Mouse (Mus musculus) midbrain, embryonic 12.5 days (tissue): ENCODE data around the gene Ubl7. TPM values are rescaled to one million over a fixed set of nuclear protein-coding genes. Genes with fewer than 3 reads are reported as not detected.
"Not testable (repeated sequence)": the region's sequence is repeated elsewhere in the genome, so short reads cannot be mapped to it uniquely, and the experiment has no call there.

ENCODE experiments used
- ATAC-seq: fragments of 200-750 bp; cut with Nextera tagmentation; 2 replicates; pipeline ENCODE4 v1.8.0; 2017; ENCODE audit warnings: low read depth, moderate TSS enrichment, moderate library complexity; ENCODE audit not compliant: low FRiP score
- H3K27ac ChIP-seq: fragments of 300-500 bp; sonication (generic); replicated peaks from 2 replicates; pipeline ENCODE4 v1.5.1; 2016; ENCODE audit warnings: mild to moderate bottlenecking
- H3K27me3 ChIP-seq: fragments of 300-500 bp; sonication (generic); 2 replicates; pipeline ENCODE4 v1.6.1; 2016; ENCODE audit warnings: mild to moderate bottlenecking
- H3K36me3 ChIP-seq: fragments of 300-500 bp; sonication (generic); 2 replicates; pipeline ENCODE4 v1.6.1; 2016
- H3K4me1 ChIP-seq: fragments of 300-500 bp; sonication (generic); 2 replicates; pipeline ENCODE4 v1.6.1; 2016
- H3K4me2 ChIP-seq: fragments of 300-500 bp; sonication (generic); replicated peaks from 2 replicates; pipeline ENCODE4 v1.6.1; 2016; ENCODE audit warnings: mild to moderate bottlenecking, moderate library complexity
- H3K4me3 ChIP-seq: fragments of 300-500 bp; sonication (generic); 2 replicates; pipeline ENCODE4 v1.5.1; 2016; ENCODE audit warnings: mild to moderate bottlenecking
- H3K9ac ChIP-seq: fragments of 300-500 bp; sonication (generic); replicated peaks from 2 replicates; pipeline ENCODE4 v1.6.1; 2016; ENCODE audit warnings: mild to moderate bottlenecking, moderate library complexity
- H3K9me3 ChIP-seq: fragments of 300-500 bp; sonication (generic); 2 replicates; pipeline ENCODE4 v1.6.1; 2016; ENCODE audit warnings: mild to moderate bottlenecking
- WGBS: fragments of 180-500 bp; shearing (Covaris S2); methylation state at CpG from one replicate; pipeline ENCODE4 v1.1.7; 2016; 5-methylcytosine and 5-hydroxymethylcytosine counted together
- polyA plus RNA-seq: library from polyadenylated mRNA; unstranded; fragments of >200 nt; fragmentation: Nextera tagmentation; extraction: Ambion mirVana; gene quantifications from 2 replicates; pipeline ENCODE4 v1.2.1, GENCODE M21; 2016

Ubl7 gene
- polyA plus RNA-seq, 1 experiment from 2014 or later, result 144 TPM

- 86% methylated on average over 2 of the region's 2 CpGs for WGBS
- H3K9ac ChIP-seq, H3K4me2 ChIP-seq, H3K36me3 ChIP-seq, ATAC-seq, H3K27me3 ChIP-seq, H3K27ac ChIP-seq, H3K9me3 ChIP-seq, H3K4me3 ChIP-seq, H3K4me1 ChIP-seq: not testable (repeated sequence)
Measured at GRCm38 (mm10) chr9:57881781-57882180, 29.0 kb upstream of the Ubl7 start.

DNA sequence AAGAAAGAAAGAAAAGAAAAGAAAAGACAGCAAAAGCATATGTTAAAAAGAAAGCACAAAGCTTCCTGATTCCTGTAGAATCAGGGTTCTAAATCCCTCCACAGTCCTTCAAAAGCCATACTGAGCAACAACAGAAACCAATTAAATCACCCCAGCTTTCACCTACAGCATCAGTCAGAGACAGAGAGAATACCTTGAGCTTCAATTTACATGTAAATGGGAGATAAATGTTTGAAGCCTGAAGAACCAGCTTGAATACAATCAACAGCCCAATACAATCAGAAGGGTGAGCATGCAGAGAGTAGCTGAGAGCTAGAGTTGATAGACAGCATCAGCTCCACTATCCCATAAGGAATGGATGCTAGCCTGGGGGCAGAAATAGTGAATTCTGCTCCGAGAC is 27.4 kb upstream of the Ubl7 start:
- Histone ChIP-seq H3K4me3 (no peak overlapping the region), H3K9ac (no peak overlapping the region), H3K27ac (no peak overlapping the region), H3K36me3 (no peaks in the 10 kb centered on the region), H3K4me2 (no peak overlapping the region), H3K4me1 (0 out of 2 replicates have a peak, but pooled peaks cover 3% of the 10 kb centered on the region), H3K9me3 (no peaks in the 10 kb centered on the region), H3K27me3 (no peaks in the 10 kb centered on the region)
- no peak for ATAC-seq
- WGBS, result 39% methylated on average over 1 of the region's 1 CpGs

GRCm38 (mm10) chr9:57888119-57888518 is 22.7 kb upstream of the Ubl7 start:
- no peak overlapping the region for H3K4me3 ChIP-seq
- H3K4me2 ChIP-seq, result no peak overlapping the region
- 91% methylated on average over 6 of the region's 6 CpGs for WGBS
- no peak overlapping the region for H3K9ac ChIP-seq
- H3K27me3 ChIP-seq, result no peaks in the 10 kb centered on the region
- H3K9me3 ChIP-seq, result no peaks in the 10 kb centered on the region
- no peaks in the 10 kb centered on the region for H3K36me3 ChIP-seq
- 0 out of 2 replicates have a peak, but pooled peaks cover 3% of the 10 kb centered on the region for H3K4me1 ChIP-seq
- ATAC-seq, result no peak
- no peak overlapping the region for H3K27ac ChIP-seq

DNA sequence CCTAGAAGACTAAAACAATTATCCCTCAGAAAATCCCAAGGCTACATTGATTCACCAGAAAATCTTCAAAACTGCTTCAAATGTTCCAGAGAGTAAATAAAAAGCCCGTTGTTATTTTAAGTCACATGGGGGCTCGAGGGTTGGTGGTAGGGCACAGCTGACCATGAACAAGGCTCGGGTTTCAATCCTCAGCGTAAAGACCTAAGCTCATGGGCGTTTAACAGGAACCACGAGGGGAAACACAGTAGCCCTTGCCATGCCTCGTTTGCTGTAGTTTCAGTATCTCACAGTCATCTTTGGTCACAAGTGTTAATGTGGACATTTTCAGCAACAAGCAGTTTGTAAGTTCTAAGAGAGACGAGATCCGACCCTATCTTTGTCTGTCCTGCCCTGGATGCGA is 10.3 kb upstream of the Ubl7 start:
- WGBS, result 52% methylated on average over 10 of the region's 10 CpGs
- ATAC-seq, result no peak
- Histone ChIP-seq H3K27me3 (no peaks in the 10 kb centered on the region), H3K9me3 (no peaks in the 10 kb centered on the region), H3K4me1 (peaks cover 20% of the 10 kb centered on the region), H3K4me3 (no peak overlapping the region), H3K36me3 (no peaks in the 10 kb centered on the region), H3K4me2 (no peak overlapping the region), H3K27ac (peak overlapping the region; percentile 65; the same call in 1 of the 2 replicates), H3K9ac (no peak overlapping the region)

DNA sequence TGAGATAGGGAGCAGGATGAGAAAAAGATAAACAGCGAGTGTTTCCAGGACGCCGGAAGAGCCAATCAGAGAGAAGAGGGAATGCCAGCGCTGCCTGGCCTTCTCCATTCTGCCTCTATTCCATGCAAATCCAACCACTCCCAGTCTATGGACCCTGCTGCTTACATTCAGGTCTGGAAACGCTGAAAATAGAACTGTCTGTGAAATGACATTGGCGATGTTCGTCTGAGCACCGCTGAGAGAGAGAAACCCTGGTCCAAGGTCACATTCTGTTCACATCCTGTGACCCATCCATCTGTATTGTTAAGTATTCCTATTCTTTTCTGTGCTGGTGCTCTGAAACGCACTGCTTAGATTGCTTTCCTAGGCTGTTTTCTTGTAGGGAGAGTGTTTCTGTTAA is 9.6 kb upstream of the Ubl7 start:
- H3K27ac ChIP-seq, result peak overlapping the region; percentile 65
- no peaks in the 10 kb centered on the region for H3K36me3 ChIP-seq
- WGBS, result 18% methylated on average over 9 of the region's 9 CpGs
- no peak for ATAC-seq
- H3K9me3 ChIP-seq, result no peaks in the 10 kb centered on the region
- peak overlapping the region; percentile 35 for H3K4me2 ChIP-seq
- no peaks in the 10 kb centered on the region for H3K27me3 ChIP-seq
- peaks cover 20% of the 10 kb centered on the region for H3K4me1 ChIP-seq
- H3K9ac ChIP-seq, result no peak overlapping the region
- H3K4me3 ChIP-seq, result no peak overlapping the region

- WGBS, result 34% methylated on average over 3 of the region's 3 CpGs
- no peak for ATAC-seq
- Histone ChIP-seq H3K4me3 (no peak overlapping the region), H3K9me3 (no peaks in the 10 kb centered on the region), H3K27me3 (no peaks in the 10 kb centered on the region), H3K4me2 (peak overlapping the region; percentile 35), H3K9ac (no peak overlapping the region), H3K27ac (peak overlapping the region; percentile 65), H3K36me3 (no peaks in the 10 kb centered on the region), H3K4me1 (peaks cover 20% of the 10 kb centered on the region)
Measured at GRCm38 (mm10) chr9:57901601-57902000, 9.2 kb upstream of the Ubl7 start.

DNA sequence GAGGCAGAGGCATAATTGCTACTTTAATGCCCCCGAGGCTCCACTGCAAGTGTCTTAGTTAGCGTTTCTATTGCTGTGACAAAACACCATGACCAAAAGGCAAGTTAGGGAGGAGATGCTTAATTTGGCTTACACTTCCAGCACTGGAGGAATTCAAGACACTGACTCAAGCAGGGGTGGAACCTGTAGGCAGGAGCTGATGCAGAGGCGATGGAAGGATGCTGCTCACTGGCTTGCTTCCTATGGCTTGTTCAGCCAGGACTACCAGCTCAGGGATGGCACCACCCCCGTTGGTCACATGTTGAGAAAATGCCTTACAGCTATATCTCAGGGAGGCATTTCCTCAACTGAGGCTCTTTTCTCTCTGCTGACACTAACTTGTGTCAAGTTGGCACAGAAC is 8.6 kb upstream of the Ubl7 start:
- WGBS, result 59% methylated on average over 4 of the region's 4 CpGs

GRCm38 (mm10) chr9:57903589-57904249 is 7.1 kb upstream of the Ubl7 start:
- no peak overlapping the region for H3K4me2 ChIP-seq
- 77% methylated on average over 8 of the region's 8 CpGs for WGBS
- H3K4me1 ChIP-seq, result peaks cover 20% of the 10 kb centered on the region
- H3K27me3 ChIP-seq, result no peaks in the 10 kb centered on the region
- ATAC-seq, result no peak
- no peak overlapping the region for H3K27ac ChIP-seq
- H3K9me3 ChIP-seq, result no peaks in the 10 kb centered on the region
- no peaks in the 10 kb centered on the region for H3K36me3 ChIP-seq
- H3K9ac ChIP-seq, result no peak overlapping the region
- H3K4me3 ChIP-seq, result no peak overlapping the region

More for the DNA sequence above, 8.6 kb upstream of the Ubl7 start:
- Histone ChIP-seq H3K27me3 (no peaks in the 10 kb centered on the region), H3K9me3 (no peaks in the 10 kb centered on the region), H3K9ac (no peak overlapping the region), H3K4me2 (no peak overlapping the region), H3K4me3 (no peak overlapping the region), H3K36me3 (no peaks in the 10 kb centered on the region), H3K27ac (peak overlapping the region; percentile 65; the same call in 1 of the 2 replicates), H3K4me1 (peaks cover 20% of the 10 kb centered on the region)
- no peak for ATAC-seq

GRCm38 (mm10) chr9:57904250-57904644 is 6.5 kb upstream of the Ubl7 start:
- ATAC-seq, result no peak
- no peaks in the 10 kb centered on the region for H3K9me3 ChIP-seq
- no peaks in the 10 kb centered on the region for H3K27me3 ChIP-seq
- H3K4me3 ChIP-seq, result no peak overlapping the region
- H3K36me3 ChIP-seq, result no peaks in the 10 kb centered on the region
- no peak overlapping the region for H3K27ac ChIP-seq
- H3K4me2 ChIP-seq, result no peak overlapping the region
- H3K4me1 ChIP-seq, result peaks cover 20% of the 10 kb centered on the region
- 90% methylated on average over 5 of the region's 5 CpGs for whole genome bisulfite sequencing
- H3K9ac ChIP-seq, result no peak overlapping the region

GRCm38 (mm10) chr9:57907206-57907605 is 3.6 kb upstream of the Ubl7 start:
- Histone ChIP-seq H3K4me3 (no peak overlapping the region), H3K27ac (no peak overlapping the region), H3K4me1 (peaks cover 15% of the 10 kb centered on the region), H3K9ac (no peak overlapping the region), H3K27me3 (no peaks in the 10 kb centered on the region), H3K4me2 (no peak overlapping the region), H3K9me3 (no peaks in the 10 kb centered on the region), H3K36me3 (no peaks in the 10 kb centered on the region)
- no peak for ATAC-seq
- 85% methylated on average over 6 of the region's 6 CpGs for WGBS

- Histone ChIP-seq H3K4me2 (no peak overlapping the region), H3K9me3 (no peaks in the 10 kb centered on the region), H3K27me3 (no peaks in the 10 kb centered on the region), H3K36me3 (peaks cover 22% of the 10 kb centered on the region), H3K4me1 (peaks cover 14% of the 10 kb centered on the region), H3K4me3 (no peak overlapping the region), H3K27ac (no peak overlapping the region), H3K9ac (no peak overlapping the region)
- ATAC-seq, result no peak
- 89% methylated on average over 5 of the region's 5 CpGs for WGBS
Measured at GRCm38 (mm10) chr9:57912571-57912970, 1.8 kb downstream of the Ubl7 start.

- no peaks in the 10 kb centered on the region for H3K4me1 ChIP-seq
- no peak overlapping the region for H3K4me2 ChIP-seq
- no peak for ATAC-seq
- peaks cover 78% of the 10 kb centered on the region for H3K36me3 ChIP-seq
- no peak overlapping the region for H3K4me3 ChIP-seq
- WGBS, result 96% methylated on average over 9 of the region's 9 CpGs
- H3K9me3 ChIP-seq, result no peaks in the 10 kb centered on the region
- H3K27ac ChIP-seq, result no peak overlapping the region
- H3K27me3 ChIP-seq, result no peaks in the 10 kb centered on the region
- H3K9ac ChIP-seq, result no peak overlapping the region
Measured at GRCm38 (mm10) chr9:57921491-57922060, 10.8 kb downstream of the Ubl7 start.
